ENCODE assay signal across 8 mouse cellular contexts in the genomic region with DNA sequence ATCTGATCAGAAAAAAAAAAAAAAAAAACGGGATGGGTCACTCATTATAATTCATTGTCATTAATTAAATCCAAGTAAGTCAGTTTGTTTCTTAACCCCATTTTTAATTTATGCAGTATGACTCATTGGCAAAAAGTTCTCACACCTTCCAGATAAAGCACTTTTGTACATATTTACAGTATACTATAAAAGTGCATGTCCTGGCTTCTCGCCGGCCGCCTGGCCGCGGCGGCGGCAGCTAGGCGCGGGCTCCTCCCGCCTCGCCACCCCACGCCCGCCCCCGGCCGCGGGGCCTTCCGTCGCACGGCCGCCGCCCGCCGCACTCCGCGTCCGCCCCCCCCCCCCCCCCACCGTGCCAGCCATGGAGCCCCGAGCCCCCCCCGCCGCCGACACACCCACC. TPM values are rescaled to one million over a fixed set of nuclear protein-coding genes. Genes with fewer than 3 reads are reported as not detected.
DNase-seq lines count a peak whose midpoint lies in the region; ATAC-seq lines count a peak whose summit lies in the region.
"Had no signal": no experiment of that assay in that cellular context is flagged by ENCODE, and none has a peak within 500 bp of the region (broad histone marks: within the 10 kb centered on the region; RNA-seq: fewer than 3 reads in every experiment).

No protein-coding gene starts in this region.

- peak; percentile 1 for DNase-seq in retina, embryonic 14.5 days (ENCODE audit: low spot score)
- no peak for DNase-seq in retina, postnatal 1 day
- peak; percentile 26 for DNase-seq in hindbrain, embryonic 11.5 days (ENCODE audit: low spot score)
- no peak for DNase-seq in layer of hippocampus, adult 18-20 months (ENCODE audit: low spot score in 2 of 2)
- DNase-seq in cerebellum, adult 9-11 months = no peak
- no peak for DNase-seq in gastrocnemius, postnatal 36 days

- peak overlapping the region; percentile 21; the same call in 1 of the 2 replicates for H3K4me3 ChIP-seq in hindbrain, embryonic 11.5 days (ENCODE audit: low read depth, low read length)
- peak overlapping the region; percentile 28 for H3K4me3 ChIP-seq in liver, embryonic 15.5 days (replicated peaks)

- 19% methylated on average over 20 of the region's 32 CpGs for WGBS in hindbrain, embryonic 11.5 days
- WGBS in liver, embryonic 15.5 days (ENCODE audit: insufficient replicate concordance) = 13% methylated on average over 29 of the region's 32 CpGs

- peak; percentile 38; the same call in 1 of the 2 replicates for ATAC-seq in hindbrain, embryonic 11.5 days (ENCODE audit: low FRiP score)
- no peak for ATAC-seq in liver, embryonic 15.5 days (ENCODE audit: insufficient read depth)

- H3K36me3 ChIP-seq in hindbrain, embryonic 11.5 days (ENCODE audit: control insufficient read depth, insufficient read depth, low read length) = no peaks in the 10 kb centered on the region
- no peaks in the 10 kb centered on the region for H3K36me3 ChIP-seq in liver, embryonic 15.5 days (replicated peaks)

- no peaks in the 10 kb centered on the region for H3K9me3 ChIP-seq in hindbrain, embryonic 11.5 days (ENCODE audit: control insufficient read depth, low read length)
- H3K9me3 ChIP-seq in liver, embryonic 15.5 days (replicated peaks) = no peaks in the 10 kb centered on the region

- no peak overlapping the region for H3K9ac ChIP-seq in hindbrain, embryonic 11.5 days (ENCODE audit: low read depth, low read length)
- no peak overlapping the region for H3K9ac ChIP-seq in liver, embryonic 15.5 days

- no peak overlapping the region for H3K27ac ChIP-seq in hindbrain, embryonic 11.5 days (ENCODE audit: low read depth, low read length)
- no peak overlapping the region for H3K27ac ChIP-seq in liver, embryonic 15.5 days (replicated peaks)

- no peaks in the 10 kb centered on the region for H3K27me3 ChIP-seq in hindbrain, embryonic 11.5 days (ENCODE audit: control insufficient read depth, insufficient read depth, low read length)
- H3K27me3 ChIP-seq in liver, embryonic 15.5 days = peaks cover 11% of the 10 kb centered on the region; the same call in 1 of the 2 replicates

- no peaks in the 10 kb centered on the region for H3K4me1 ChIP-seq in hindbrain, embryonic 11.5 days (replicated peaks; ENCODE audit: control insufficient read depth, insufficient read depth, low read length)
- no peaks in the 10 kb centered on the region for H3K4me1 ChIP-seq in liver, embryonic 15.5 days (replicated peaks)

- intact Hi-C loops in gastrocnemius, postnatal 36 days (cut with DNase I) = no loop called here

- peak overlapping the region; percentile 38 for H3K4me2 ChIP-seq in hindbrain, embryonic 11.5 days (replicated peaks; ENCODE audit: low read depth, low read length)
- H3K4me2 ChIP-seq in liver, embryonic 15.5 days = peak overlapping the region; percentile 54

RNA-seq across cellular contexts. Expression of gene Gm5141, which starts 27.1 kb away (rescaled TPM):
- 11.8 and 12.7 TPM in 2 replicates for polyA plus RNA-seq in hindbrain, embryonic 11.5 days (2014; fragmentation: Nextera tagmentation; extraction: Ambion mirVana)
- polyA plus RNA-seq in liver, embryonic 15.5 days (2015; fragmentation: Nextera tagmentation; extraction: Ambion mirVana) = 0.81 and 0.93 TPM in 2 replicates
- 1 to 10 TPM; 5.0 to 6.3 TPM for total RNA-seq in layer of hippocampus, adult 18-20 months (2021)
- total RNA-seq in gastrocnemius, postnatal 36 days (2021) = under 1 TPM; 0.43 to 0.47 TPM

RNA-seq across cellular contexts. Expression of gene Fbp2, which starts 45.5 kb away (rescaled TPM):
- 0.14 TPM in 1 of 2 replicates, not detected in the other for polyA plus RNA-seq in hindbrain, embryonic 11.5 days (2014; fragmentation: Nextera tagmentation; extraction: Ambion mirVana)
- polyA plus RNA-seq in liver, embryonic 15.5 days (2015; fragmentation: Nextera tagmentation; extraction: Ambion mirVana) = 0.44 and 1.0 TPM in 2 replicates
- not detected for total RNA-seq in layer of hippocampus, adult 18-20 months (2021)
- total RNA-seq in gastrocnemius, postnatal 36 days (2021) = 10 to 100 TPM; 45.8 to 86.2 TPM
- total RNA-seq: monocyte, adult 5-6 weeks had no signal

RNA-seq across cellular contexts. Expression of gene Platr25, which starts 52.2 kb away (rescaled TPM):
- polyA plus RNA-seq in hindbrain, embryonic 11.5 days (2014; fragmentation: Nextera tagmentation; extraction: Ambion mirVana) = 31.9 and 36.8 TPM in 2 replicates
- 3.5 and 4.1 TPM in 2 replicates for polyA plus RNA-seq in liver, embryonic 15.5 days (2015; fragmentation: Nextera tagmentation; extraction: Ambion mirVana)
- 10 to 100 TPM; 12.5 to 14.3 TPM for total RNA-seq in layer of hippocampus, adult 18-20 months (2021)
- total RNA-seq in gastrocnemius, postnatal 36 days (2021) = 1 to 10 TPM; 1.7 to 1.8 TPM

Comparison
In these comparisons a context has a peak if more than half of its experiments do, and no peak if none do; other contexts are left out.
1. DNase-seq: peak in retina, embryonic 14.5 days (single experiment) and hindbrain, embryonic 11.5 days (single experiment); none in retina, postnatal 1 day (single experiment), layer of hippocampus, adult 18-20 months (0 of 2), cerebellum, adult 9-11 months (single experiment) and gastrocnemius, postnatal 36 days (0 of 2).
2. RNA of gene Gm5141, which starts 27.1 kb away (total RNA-seq): 5.0 to 6.3 TPM in layer of hippocampus, adult 18-20 months; 0.43 to 0.47 TPM in gastrocnemius, postnatal 36 days; every median in the first group is over 4 times any median in the second.
3. RNA of gene Fbp2, which starts 45.5 kb away (total RNA-seq): 45.8 to 86.2 TPM in gastrocnemius, postnatal 36 days; not detected in layer of hippocampus, adult 18-20 months; every median in the first group is over 10 times any median in the second.
4. RNA of gene Platr25, which starts 52.2 kb away (total RNA-seq): 12.5 to 14.3 TPM in layer of hippocampus, adult 18-20 months; 1.7 to 1.8 TPM in gastrocnemius, postnatal 36 days; every median in the first group is over 4 times any median in the second.